Mouse (Mus musculus): Measurements from ENCODE around the gene Atp13a2. TPM values are rescaled to one million over a fixed set of nuclear protein-coding genes. Genes with fewer than 3 reads are reported as not detected.

Atp13a2 gene
- total and polyA plus RNA-seq, 2 experiments: 13.3 to 34.0 TPM

- no peak for DNase-seq (ENCODE audit: extremely low read depth, low read depth, low spot score)
- Histone ChIP-seq H3K36me3 (ENCODE audit: control insufficient read depth, insufficient read depth, low read length) (no peaks in the 10 kb centered on the region), H3K27me3 (ENCODE audit: control insufficient read depth, insufficient read depth, low read length) (0 out of 2 replicates have a peak, but pooled peaks cover 2% of the 10 kb centered on the region), H3K9ac (ENCODE audit: low read depth, low read length) (no peak overlapping the region), H3K27ac (replicated peaks; ENCODE audit: insufficient read depth, low read depth, low read length) (no peak overlapping the region), H3K4me1 (ENCODE audit: control insufficient read depth, insufficient read depth, low read length) (no peaks in the 10 kb centered on the region), H3K79me2 (ENCODE audit: control insufficient read depth, insufficient read depth, low read length) (no peaks in the 10 kb centered on the region), H3K4me3 (ENCODE audit: insufficient read depth, low read depth, low read length) (no peak overlapping the region)
- TF ChIP-seq POLR2A (IDR thresholded peaks at IDR 0.05; ENCODE audit: extremely low read depth, insufficient read depth, low read length): no peak
- no peak for TF ChIP-seq CTCF (IDR thresholded peaks at IDR 0.05; ENCODE audit: low read depth, low read length)
- 75% methylated on average over 8 of the region's 8 CpGs for WGBS
Observed at GRCm38 (mm10) chr4:141014114-141014513, 27.4 kb downstream of the Atp13a2 start.

GRCm38 (mm10) chr4:141014856-141015255, 28.2 kb downstream of the Atp13a2 start:
- Histone ChIP-seq H3K9ac (ENCODE audit: low read depth, low read length) (no peak overlapping the region), H3K4me3 (ENCODE audit: insufficient read depth, low read depth, low read length) (no peak overlapping the region), H3K36me3 (ENCODE audit: control insufficient read depth, insufficient read depth, low read length) (no peaks in the 10 kb centered on the region), H3K79me2 (ENCODE audit: control insufficient read depth, insufficient read depth, low read length) (no peaks in the 10 kb centered on the region), H3K27me3 (ENCODE audit: control insufficient read depth, insufficient read depth, low read length) (0 out of 2 replicates have a peak, but pooled peaks cover 2% of the 10 kb centered on the region), H3K4me1 (ENCODE audit: control insufficient read depth, insufficient read depth, low read length) (no peaks in the 10 kb centered on the region), H3K27ac (replicated peaks; ENCODE audit: insufficient read depth, low read depth, low read length) (no peak overlapping the region)
- DNase-seq (ENCODE audit: extremely low read depth, low read depth, low spot score): no peak
- WGBS: 89% methylated on average over 11 of the region's 11 CpGs
- TF ChIP-seq POLR2A (IDR thresholded peaks at IDR 0.05; ENCODE audit: extremely low read depth, insufficient read depth, low read length) (no peak), CTCF (IDR thresholded peaks at IDR 0.05; ENCODE audit: low read depth, low read length) (no peak)

GRCm38 (mm10) chr4:141015356-141015755, 28.7 kb downstream of the Atp13a2 start:
- Histone ChIP-seq H3K4me1 (ENCODE audit: control insufficient read depth, insufficient read depth, low read length) (no peaks in the 10 kb centered on the region), H3K9ac (ENCODE audit: low read depth, low read length) (no peak overlapping the region), H3K27me3 (ENCODE audit: control insufficient read depth, insufficient read depth, low read length) (0 out of 2 replicates have a peak, but pooled peaks cover 2% of the 10 kb centered on the region), H3K36me3 (ENCODE audit: control insufficient read depth, insufficient read depth, low read length) (no peaks in the 10 kb centered on the region), H3K27ac (replicated peaks; ENCODE audit: insufficient read depth, low read depth, low read length) (no peak overlapping the region), H3K4me3 (ENCODE audit: insufficient read depth, low read depth, low read length) (no peak overlapping the region), H3K79me2 (ENCODE audit: control insufficient read depth, insufficient read depth, low read length) (no peaks in the 10 kb centered on the region)
- no peak for DNase-seq (ENCODE audit: extremely low read depth, low read depth, low spot score)
- TF ChIP-seq POLR2A (IDR thresholded peaks at IDR 0.05; ENCODE audit: extremely low read depth, insufficient read depth, low read length) (no peak), CTCF (IDR thresholded peaks at IDR 0.05; ENCODE audit: low read depth, low read length) (no peak)
- WGBS: 78% methylated on average over 7 of the region's 7 CpGs

- H3K27me3 ChIP-seq (ENCODE audit: control insufficient read depth, insufficient read depth, low read length): no peaks in the 10 kb centered on the region
- no peak overlapping the region for H3K9ac ChIP-seq (ENCODE audit: low read depth, low read length)
- 65% methylated on average over 9 of the region's 9 CpGs for WGBS
- no peak for TF ChIP-seq POLR2A (IDR thresholded peaks at IDR 0.05; ENCODE audit: extremely low read depth, insufficient read depth, low read length)
- no peak for TF ChIP-seq CTCF (IDR thresholded peaks at IDR 0.05; ENCODE audit: low read depth, low read length)
- H3K4me3 ChIP-seq (ENCODE audit: insufficient read depth, low read depth, low read length): no peak overlapping the region
- no peaks in the 10 kb centered on the region for H3K79me2 ChIP-seq (ENCODE audit: control insufficient read depth, insufficient read depth, low read length)
- H3K4me1 ChIP-seq (ENCODE audit: control insufficient read depth, insufficient read depth, low read length): no peaks in the 10 kb centered on the region
- no peak overlapping the region for H3K27ac ChIP-seq (replicated peaks; ENCODE audit: insufficient read depth, low read depth, low read length)
- H3K36me3 ChIP-seq (ENCODE audit: control insufficient read depth, insufficient read depth, low read length): no peaks in the 10 kb centered on the region
- peak; percentile 8 for DNase-seq (ENCODE audit: extremely low read depth, low read depth, low spot score)
Observed at GRCm38 (mm10) chr4:141016311-141016710, 29.6 kb downstream of the Atp13a2 start.

GRCm38 (mm10) chr4:141017657-141018436, 31.2 kb downstream of the Atp13a2 start:
- 91% methylated on average over 29 of the region's 29 CpGs for WGBS
- Histone ChIP-seq H3K36me3 (ENCODE audit: control insufficient read depth, insufficient read depth, low read length) (no peaks in the 10 kb centered on the region), H3K4me1 (ENCODE audit: control insufficient read depth, insufficient read depth, low read length) (no peaks in the 10 kb centered on the region), H3K9ac (ENCODE audit: low read depth, low read length) (no peak overlapping the region), H3K27ac (replicated peaks; ENCODE audit: insufficient read depth, low read depth, low read length) (no peak overlapping the region), H3K27me3 (ENCODE audit: control insufficient read depth, insufficient read depth, low read length) (no peaks in the 10 kb centered on the region), H3K79me2 (ENCODE audit: control insufficient read depth, insufficient read depth, low read length) (no peaks in the 10 kb centered on the region), H3K4me3 (ENCODE audit: insufficient read depth, low read depth, low read length) (no peak overlapping the region)
- DNase-seq (ENCODE audit: extremely low read depth, low read depth, low spot score): no peak
- no peak for TF ChIP-seq CTCF (IDR thresholded peaks at IDR 0.05; ENCODE audit: low read depth, low read length)
- TF ChIP-seq POLR2A (IDR thresholded peaks at IDR 0.05; ENCODE audit: extremely low read depth, insufficient read depth, low read length): no peak

GRCm38 (mm10) chr4:141020220-141020619, 33.5 kb downstream of the Atp13a2 start:
- H3K79me2 ChIP-seq (ENCODE audit: control insufficient read depth, insufficient read depth, low read length): no peaks in the 10 kb centered on the region
- WGBS: 98% methylated on average over 17 of the region's 17 CpGs
- H3K27me3 ChIP-seq (ENCODE audit: control insufficient read depth, insufficient read depth, low read length): no peaks in the 10 kb centered on the region
- H3K4me3 ChIP-seq (ENCODE audit: insufficient read depth, low read depth, low read length): no peak overlapping the region
- no peak overlapping the region for H3K9ac ChIP-seq (ENCODE audit: low read depth, low read length)
- no peaks in the 10 kb centered on the region for H3K36me3 ChIP-seq (ENCODE audit: control insufficient read depth, insufficient read depth, low read length)
- no peaks in the 10 kb centered on the region for H3K4me1 ChIP-seq (ENCODE audit: control insufficient read depth, insufficient read depth, low read length)
- no peak for TF ChIP-seq POLR2A (IDR thresholded peaks at IDR 0.05; ENCODE audit: extremely low read depth, insufficient read depth, low read length)
- no peak for TF ChIP-seq CTCF (IDR thresholded peaks at IDR 0.05; ENCODE audit: low read depth, low read length)
- no peak overlapping the region for H3K27ac ChIP-seq (replicated peaks; ENCODE audit: insufficient read depth, low read depth, low read length)
- no peak for DNase-seq (ENCODE audit: extremely low read depth, low read depth, low spot score)
